In genomic region chr10:128270866-128271265, GRCm38 (mm10) we compare ENCODE assay signal across 8 mouse cellular contexts. TPM values are rescaled to one million over a fixed set of nuclear protein-coding genes. Genes with fewer than 3 reads are reported as not detected.
DNase-seq lines count a peak whose midpoint lies in the region; ATAC-seq and TF ChIP-seq lines count a peak whose summit lies in the region.

No protein-coding gene starts in this region.

- DNase-seq in cerebellum, adult 2 months: no peak
- DNase-seq in cerebellum, postnatal 4 days (ENCODE audit: low spot score in 2 of 2): no peak
- DNase-seq in thymus, adult 2 months: no peak
- DNase-seq in thymus, postnatal 25 days: no peak
- no peak for DNase-seq in stomach, postnatal 0 days (ENCODE audit: low spot score)
- DNase-seq in urinary bladder, postnatal 10 days (ENCODE audit: low spot score): no peak
- DNase-seq in right cerebral cortex, postnatal 36 days (ENCODE audit: low spot score in 2 of 2): no peak

- peaks cover 5% of the 10 kb centered on the region; the same call in 1 of the 2 replicates for H3K4me1 ChIP-seq in cerebellum, adult 2 months (ENCODE audit: control insufficient read depth, insufficient read depth, low read length)
- peaks cover 4% of the 10 kb centered on the region; the same call in 1 of the 2 replicates for H3K4me1 ChIP-seq in thymus, adult 2 months (replicated peaks; ENCODE audit: control insufficient read depth, insufficient read depth, low read length)
- H3K4me1 ChIP-seq in liver, embryonic 12.5 days: peaks cover 31% of the 10 kb centered on the region
- H3K4me1 ChIP-seq in stomach, postnatal 0 days (replicated peaks; ENCODE audit: control insufficient read depth, insufficient read depth): no peaks in the 10 kb centered on the region; the same call in 1 of the 2 replicates

- no peak for ATAC-seq in liver, embryonic 12.5 days
- no peak for ATAC-seq in stomach, postnatal 0 days (ENCODE audit: low FRiP score, low TSS enrichment)

- H3K9me3 ChIP-seq in liver, embryonic 12.5 days (replicated peaks): no peaks in the 10 kb centered on the region
- H3K9me3 ChIP-seq in stomach, postnatal 0 days (ENCODE audit: control insufficient read depth, low read length): no peaks in the 10 kb centered on the region

- no peaks in the 10 kb centered on the region for H3K36me3 ChIP-seq in thymus, adult 2 months (ENCODE audit: control insufficient read depth, insufficient read depth, low read length)
- peaks cover 6% of the 10 kb centered on the region for H3K36me3 ChIP-seq in liver, embryonic 12.5 days
- no peaks in the 10 kb centered on the region for H3K36me3 ChIP-seq in stomach, postnatal 0 days (ENCODE audit: control insufficient read depth, insufficient read depth, low read length)

- no peak for TF ChIP-seq POLR2A in cerebellum, adult 2 months (IDR thresholded peaks at IDR 0.05; ENCODE audit: borderline replicate concordance, insufficient read depth, low read length)
- no peak for TF ChIP-seq POLR2A in thymus, adult 2 months (IDR thresholded peaks at IDR 0.05; ENCODE audit: control insufficient read depth, extremely low read depth, insufficient read depth, low read length, poor library complexity)

- H3K9ac ChIP-seq in liver, embryonic 12.5 days: peak overlapping the region; percentile 88
- peak overlapping the region; percentile 76 for H3K9ac ChIP-seq in stomach, postnatal 0 days (ENCODE audit: low read length)

- H3K27me3 ChIP-seq in cerebellum, adult 2 months (ENCODE audit: control insufficient read depth, insufficient read depth, low read length): no peaks in the 10 kb centered on the region
- no peaks in the 10 kb centered on the region for H3K27me3 ChIP-seq in thymus, adult 2 months (ENCODE audit: control insufficient read depth, insufficient read depth, low read length)
- H3K27me3 ChIP-seq in liver, embryonic 12.5 days (replicated peaks): no peaks in the 10 kb centered on the region
- no peaks in the 10 kb centered on the region for H3K27me3 ChIP-seq in stomach, postnatal 0 days (ENCODE audit: control insufficient read depth, insufficient read depth, low read length)

- H3K4me2 ChIP-seq in liver, embryonic 12.5 days: peak overlapping the region; percentile 73
- H3K4me2 ChIP-seq in stomach, postnatal 0 days (replicated peaks; ENCODE audit: low read depth): peak overlapping the region; percentile 64

- TF ChIP-seq EP300 in stomach, postnatal 0 days (optimal IDR thresholded peaks at IDR 0.05): no peak

- peak overlapping the region; percentile 75 for H3K4me3 ChIP-seq in cerebellum, adult 2 months (replicated peaks; ENCODE audit: insufficient read depth, low read depth, low read length)
- peak overlapping the region; percentile 94 for H3K4me3 ChIP-seq in thymus, adult 2 months (ENCODE audit: control insufficient read depth, insufficient read depth, low read length)
- H3K4me3 ChIP-seq in liver, embryonic 12.5 days: peak overlapping the region; percentile 86
- H3K4me3 ChIP-seq in stomach, postnatal 0 days (ENCODE audit: low read depth, low read length): peak overlapping the region; percentile 84

- TF ChIP-seq CTCF in cerebellum, adult 2 months (IDR thresholded peaks at IDR 0.05; ENCODE audit: borderline replicate concordance, insufficient read depth, low read depth, low read length): no peak
- no peak for TF ChIP-seq CTCF in thymus, adult 2 months (IDR thresholded peaks at IDR 0.05; ENCODE audit: borderline replicate concordance, control insufficient read depth, extremely low read depth, insufficient read depth, low read length, poor library complexity)
- peak; percentile 38 for TF ChIP-seq CTCF in stomach, postnatal 0 days (IDR thresholded peaks at IDR 0.05; ENCODE audit: low read depth)

- H3K27ac ChIP-seq in cerebellum, adult 2 months (ENCODE audit: insufficient read depth, low read length): peak overlapping the region; percentile 52
- H3K27ac ChIP-seq in thymus, adult 2 months (ENCODE audit: control insufficient read depth, insufficient read depth, low read length): peak overlapping the region; percentile 32
- H3K27ac ChIP-seq in liver, embryonic 12.5 days: peak overlapping the region; percentile 82
- H3K27ac ChIP-seq in stomach, postnatal 0 days (replicated peaks): peak overlapping the region; percentile 85

- 33% methylated on average over 7 of the region's 7 CpGs for WGBS in cerebellum, adult 2 months
- WGBS in thymus, adult 2 months: 42% methylated on average over 7 of the region's 7 CpGs
- 32% methylated on average over 7 of the region's 7 CpGs for WGBS in liver, embryonic 12.5 days (ENCODE audit: insufficient replicate concordance)
- 35% methylated on average over 7 of the region's 7 CpGs for WGBS in stomach, postnatal 0 days

RNA-seq across cellular contexts. Expression of gene Stat2, which starts 0.5 kb away (rescaled TPM):
- polyA plus RNA-seq in cerebellum, adult 2 months (2012; rRNA removed): 94.4 and 110 TPM in 2 replicates
- 54.9 and 62.0 TPM in 2 replicates for polyA plus RNA-seq in thymus, adult 2 months (2012; rRNA removed)
- polyA plus RNA-seq in liver, embryonic 12.5 days (2016; fragmentation: Nextera tagmentation; extraction: Ambion mirVana): 8.4 and 8.8 TPM in 2 replicates
- polyA plus RNA-seq in stomach, postnatal 0 days (2015; fragmentation: Nextera tagmentation; extraction: Ambion mirVana): 7.8 and 8.6 TPM in 2 replicates

RNA-seq across cellular contexts. Expression of gene Apof, which starts 2.4 kb away (rescaled TPM):
- not detected in 2 replicates for polyA plus RNA-seq in cerebellum, adult 2 months (2012; rRNA removed)
- 0.38 and 4.1 TPM in 2 replicates for polyA plus RNA-seq in thymus, adult 2 months (2012; rRNA removed)
- polyA plus RNA-seq in liver, embryonic 12.5 days (2016; fragmentation: Nextera tagmentation; extraction: Ambion mirVana): 27.2 and 28.2 TPM in 2 replicates
- polyA plus RNA-seq in stomach, postnatal 0 days (2015; fragmentation: Nextera tagmentation; extraction: Ambion mirVana): 1.1 and 2.5 TPM in 2 replicates

RNA-seq across cellular contexts. Expression of gene Apon, which starts 17.0 kb away (rescaled TPM):
- not detected in 2 replicates for polyA plus RNA-seq in cerebellum, adult 2 months (2012; rRNA removed)
- polyA plus RNA-seq in thymus, adult 2 months (2012; rRNA removed): 0.39 and 0.96 TPM in 2 replicates
- 0.31 and 0.51 TPM in 2 replicates for polyA plus RNA-seq in liver, embryonic 12.5 days (2016; fragmentation: Nextera tagmentation; extraction: Ambion mirVana)
- polyA plus RNA-seq in stomach, postnatal 0 days (2015; fragmentation: Nextera tagmentation; extraction: Ambion mirVana): 0.13 TPM in 1 of 2 replicates, not detected in the other

RNA-seq across cellular contexts. Expression of gene Il23a, which starts 27.7 kb away (rescaled TPM):
- polyA plus RNA-seq in cerebellum, adult 2 months (2012; rRNA removed): 1.2 and 1.8 TPM in 2 replicates
- polyA plus RNA-seq in thymus, adult 2 months (2012; rRNA removed): 2.0 and 2.5 TPM in 2 replicates
- polyA plus RNA-seq in liver, embryonic 12.5 days (2016; fragmentation: Nextera tagmentation; extraction: Ambion mirVana): not detected in 2 replicates
- polyA plus RNA-seq in stomach, postnatal 0 days (2015; fragmentation: Nextera tagmentation; extraction: Ambion mirVana): 0.33 and 0.35 TPM in 2 replicates

RNA-seq across cellular contexts. Expression of gene Pan2, which starts 32.3 kb away (rescaled TPM):
- 42.6 and 48.5 TPM in 2 replicates for polyA plus RNA-seq in cerebellum, adult 2 months (2012; rRNA removed)
- 67.5 and 68.4 TPM in 2 replicates for polyA plus RNA-seq in thymus, adult 2 months (2012; rRNA removed)
- polyA plus RNA-seq in liver, embryonic 12.5 days (2016; fragmentation: Nextera tagmentation; extraction: Ambion mirVana): 17.9 and 18.3 TPM in 2 replicates
- 12.6 and 14.1 TPM in 2 replicates for polyA plus RNA-seq in stomach, postnatal 0 days (2015; fragmentation: Nextera tagmentation; extraction: Ambion mirVana)

Comparison
In these comparisons a context has a peak if more than half of its experiments do, and no peak if none do; other contexts are left out.
1. H3K27ac ChIP-seq: peak in every context shown above with its lines; median percentile 85 in stomach, postnatal 0 days; 82 in liver, embryonic 12.5 days; 52 in cerebellum, adult 2 months; 32 in thymus, adult 2 months.